Mouse (Mus musculus): ENCODE measurements around the gene Mbnl2. TPM values are rescaled to one million over a fixed set of nuclear protein-coding genes. Genes with fewer than 3 reads are reported as not detected.

The Mbnl2 gene
- total and polyA plus RNA-seq, 3 experiments: 23.8 to 28.9 (median 23.9) TPM

DNA sequence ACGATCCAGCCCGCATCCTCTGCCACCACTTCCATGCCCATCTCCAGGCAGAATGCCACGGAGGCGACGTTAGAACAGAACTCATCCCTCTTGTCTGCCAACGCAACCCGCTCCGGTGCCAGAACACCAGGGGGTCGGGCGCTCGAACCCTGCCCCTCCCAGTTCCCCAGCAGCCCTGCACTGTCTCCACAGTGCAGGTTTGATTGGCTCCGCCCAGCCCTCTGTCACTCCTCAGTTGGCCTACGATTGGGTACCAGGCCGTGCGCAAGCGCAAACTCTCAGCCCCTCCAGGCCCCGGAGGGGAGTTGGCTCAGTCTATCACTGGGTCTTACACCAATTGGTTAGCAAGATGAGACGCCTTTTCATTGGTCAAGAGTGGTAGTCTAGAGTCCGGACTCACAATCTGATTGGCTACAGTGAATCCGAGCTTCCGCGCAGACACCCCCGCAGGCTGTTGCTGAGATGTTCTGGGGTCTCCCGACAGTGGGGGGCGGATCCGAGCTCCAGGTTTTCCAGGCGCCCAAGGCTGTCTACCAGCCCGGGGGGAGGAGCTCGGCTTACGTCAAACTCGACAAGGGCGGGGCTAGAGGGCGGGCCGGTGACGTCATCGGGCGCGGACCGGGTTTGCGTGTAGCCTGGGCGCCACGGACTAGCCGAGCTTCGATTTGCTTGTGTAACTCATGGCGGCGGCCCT lies 202.0 kb downstream of the Mbnl2 start:
- in situ Hi-C loops (cut with MboI; ENCODE audit: low pct_ligation_motif_present, low pct_unique_long_range_greater_than_20kb, low sequenced_read_pairs): no loop called here
- DNase-seq (ENCODE audit: extremely low read depth): peak; percentile 99
- H3K4me1 ChIP-seq (ENCODE audit: control insufficient read depth in 1 of 2, insufficient read depth in 2 of 2): peaks cover 0 to 13% of the 10 kb centered on the region in 2 experiments; a peak in 3 of 4 replicates
- no peaks in the 10 kb centered on the region for H3K27me3 ChIP-seq (replicated peaks)
- no peak for TF ChIP-seq BHLHE40 (IDR thresholded peaks at IDR 0.05; ENCODE audit: low read depth, low read length)
- TF ChIP-seq HCFC1 (IDR thresholded peaks at IDR 0.05; ENCODE audit: low read depth, low read length): peak; percentile 81
- TF ChIP-seq SMC3 (IDR thresholded peaks at IDR 0.05; ENCODE audit: low read depth, low read length): no peak
- peak; percentile 75 for TF ChIP-seq SIN3A (IDR thresholded peaks at IDR 0.05; ENCODE audit: low read length)
- no peak for TF ChIP-seq RAD21 (IDR thresholded peaks at IDR 0.05; ENCODE audit: low read depth, low read length)
- no peak; the same call in 1 of the 2 replicates for TF ChIP-seq E2F4 (IDR thresholded peaks at IDR 0.05; ENCODE audit: insufficient replicate concordance, low read depth, low read length)
- TF ChIP-seq TBP (conservative IDR thresholded peaks at IDR 0.05; ENCODE audit: low read depth, low read length): no peak
- no peak; the same call in none of the 2 replicates for TF ChIP-seq IRF4 (IDR thresholded peaks at IDR 0.05; ENCODE audit: low read depth, low read length)
- no peak for TF ChIP-seq POLR2AphosphoS2 (IDR thresholded peaks at IDR 0.05; ENCODE audit: low read depth, low read length)
- TF ChIP-seq NRF1 (IDR thresholded peaks at IDR 0.05; ENCODE audit: low read depth, low read length): peak; percentile 93
- no peak for TF ChIP-seq MAFK (IDR thresholded peaks at IDR 0.05; ENCODE audit: insufficient replicate concordance, low read length)
- TF ChIP-seq ETS1 (conservative IDR thresholded peaks at IDR 0.05; ENCODE audit: low read depth, low read length): peak; percentile 49
- peak; percentile 68 for TF ChIP-seq MAX (IDR thresholded peaks at IDR 0.05; ENCODE audit: low read length)
- TF ChIP-seq POLR2A (IDR thresholded peaks at IDR 0.05; ENCODE audit: low read depth, low read length): peak; percentile 81
- 0 out of 2 replicates have a peak, but pooled peaks have one; percentile 20 for TF ChIP-seq JUND (conservative IDR thresholded peaks at IDR 0.05; ENCODE audit: low read depth, low read length)
- peak; percentile 63; the same call in 1 of the 2 replicates for TF ChIP-seq ELF1 (IDR thresholded peaks at IDR 0.05; ENCODE audit: low read depth, low read length)
- no peak for TF ChIP-seq CHD1 (IDR thresholded peaks at IDR 0.05; ENCODE audit: low read depth, low read length)
- peak; percentile 22; the same call in 1 of the 2 replicates for TF ChIP-seq TCF12 (IDR thresholded peaks at IDR 0.05; ENCODE audit: low read depth, low read length)
- TF ChIP-seq GABPA (IDR thresholded peaks at IDR 0.05; ENCODE audit: insufficient replicate concordance, low read depth, low read length): peak; percentile 90
- TF ChIP-seq EP300 (IDR thresholded peaks at IDR 0.05; ENCODE audit: low read length): no peak
- TF ChIP-seq PAX5 (IDR thresholded peaks at IDR 0.05; ENCODE audit: low read length): no peak
- TF ChIP-seq ZKSCAN1 (IDR thresholded peaks at IDR 0.05; ENCODE audit: borderline replicate concordance, low read depth, low read length): no peak
- TF ChIP-seq MAZ (IDR thresholded peaks at IDR 0.05; ENCODE audit: low read depth, low read length): peak; percentile 93
- peak; percentile 46 for TF ChIP-seq MEF2A (IDR thresholded peaks at IDR 0.05; ENCODE audit: borderline replicate concordance, low read depth, low read length)
- 0 out of 2 replicates have a peak, but pooled peaks have one; percentile 19 for TF ChIP-seq MXI1 (IDR thresholded peaks at IDR 0.05; ENCODE audit: low read depth, low read length)
- peak; percentile 68 for TF ChIP-seq NELFE (IDR thresholded peaks at IDR 0.05; ENCODE audit: low read depth, low read length)
- TF ChIP-seq MYC (IDR thresholded peaks at IDR 0.05; ENCODE audit: low read depth, low read length): no peak
- 0 out of 2 replicates have a peak, but pooled peaks have one; percentile 38 for TF ChIP-seq KAT2A (IDR thresholded peaks at IDR 0.05; ENCODE audit: insufficient replicate concordance, low read length)
- peak; percentile 81 for TF ChIP-seq CHD2 (IDR thresholded peaks at IDR 0.05; ENCODE audit: low read length)
- H3K9me3 ChIP-seq (replicated peaks; ENCODE audit: low read length): no peaks in the 10 kb centered on the region
- peak overlapping the region; percentile 66 for H3K27ac ChIP-seq (ENCODE audit: insufficient read depth, low read depth)
- peak overlapping the region; percentile 78 to 92 (median 89) for H3K4me3 ChIP-seq (replicated peaks in 1 of 3; ENCODE audit: low read depth in 2 of 3, low read length in 2 of 3, poor library complexity in 1 of 3)
- H3K79me2 ChIP-seq (replicated peaks; ENCODE audit: control insufficient read depth, extremely low read depth, insufficient read depth, poor library complexity, severe bottlenecking): no peaks in the 10 kb centered on the region
- H3K36me3 ChIP-seq (replicated peaks in 1 of 2; ENCODE audit: control insufficient read depth in 1 of 2, insufficient read depth in 1 of 2, low read length in 1 of 2): no peaks in the 10 kb centered on the region
- H3K4me2 ChIP-seq (ENCODE audit: insufficient read depth, low read depth, poor library complexity, severe bottlenecking): peak overlapping the region; percentile 60; the same call in 1 of the 2 replicates
- H3K9ac ChIP-seq (ENCODE audit: insufficient read depth, low read depth): peak overlapping the region; percentile 72
- dilution Hi-C loops (cut with MboI; ENCODE audit: extremely low pct_ligation_motif_present, extremely low pct_unique_long_range_greater_than_20kb, low sequenced_read_pairs): no loop called here

Measured in CH12.LX (cell line).